Mouse (Mus musculus): ENCODE measurements around the gene Ppp1r32. TPM values are rescaled to one million over a fixed set of nuclear protein-coding genes. Genes with fewer than 3 reads are reported as not detected.

Gene Ppp1r32
- total and polyA plus RNA-seq, 2 experiments, result 0.09 TPM; not detected in 1

DNA sequence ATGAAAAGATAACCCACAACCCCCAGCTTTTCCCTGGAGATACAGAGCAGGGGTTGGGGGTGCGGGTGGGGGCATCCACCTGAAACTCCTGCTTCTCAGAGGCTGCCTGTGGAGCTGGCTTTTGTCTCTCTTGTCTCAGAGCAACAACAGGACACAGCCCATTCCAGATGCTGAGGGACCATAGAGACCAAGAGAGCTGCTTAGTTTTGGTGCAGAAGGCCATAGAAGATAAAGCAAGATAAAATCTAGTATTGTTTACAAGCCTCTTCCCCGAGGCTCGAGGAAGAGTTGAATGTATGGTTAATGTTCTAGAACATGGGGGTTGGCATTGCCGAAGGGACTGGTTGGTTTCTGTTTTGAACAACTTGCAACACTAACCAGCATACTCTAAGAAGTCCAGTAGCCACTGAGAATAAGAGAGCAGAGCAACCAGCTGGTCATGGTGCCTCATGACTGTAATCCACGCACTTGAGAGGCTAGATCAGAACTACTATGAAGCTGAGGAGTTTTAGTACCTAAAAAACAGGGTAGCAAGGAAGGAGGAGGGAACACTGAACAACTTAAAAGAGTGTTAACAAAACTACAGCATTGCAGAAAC is 40.9 kb upstream of the Ppp1r32 start:
- no peak for TF ChIP-seq CTCF (IDR thresholded peaks at IDR 0.05; ENCODE audit: low read depth, low read length)
- no peak for TF ChIP-seq POLR2A (IDR thresholded peaks at IDR 0.05; ENCODE audit: extremely low read depth, insufficient read depth, low read length)
- Histone ChIP-seq H3K27me3 (ENCODE audit: control insufficient read depth, insufficient read depth, low read length) (no peaks in the 10 kb centered on the region), H3K4me3 (ENCODE audit: insufficient read depth, low read depth, low read length) (no peak overlapping the region), H3K36me3 (ENCODE audit: control insufficient read depth, insufficient read depth, low read length) (peaks cover 10% of the 10 kb centered on the region), H3K27ac (replicated peaks; ENCODE audit: insufficient read depth, low read depth, low read length) (no peak overlapping the region), H3K4me1 (ENCODE audit: control insufficient read depth, insufficient read depth, low read length) (peaks cover 6% of the 10 kb centered on the region; the same call in 1 of the 2 replicates), H3K79me2 (ENCODE audit: control insufficient read depth, insufficient read depth, low read length) (peaks cover 20% of the 10 kb centered on the region), H3K9ac (ENCODE audit: low read depth, low read length) (no peak overlapping the region)
- 52% methylated on average over 5 of the region's 5 CpGs for WGBS
- DNase-seq (ENCODE audit: extremely low read depth, low read depth, low spot score), result no peak

DNA sequence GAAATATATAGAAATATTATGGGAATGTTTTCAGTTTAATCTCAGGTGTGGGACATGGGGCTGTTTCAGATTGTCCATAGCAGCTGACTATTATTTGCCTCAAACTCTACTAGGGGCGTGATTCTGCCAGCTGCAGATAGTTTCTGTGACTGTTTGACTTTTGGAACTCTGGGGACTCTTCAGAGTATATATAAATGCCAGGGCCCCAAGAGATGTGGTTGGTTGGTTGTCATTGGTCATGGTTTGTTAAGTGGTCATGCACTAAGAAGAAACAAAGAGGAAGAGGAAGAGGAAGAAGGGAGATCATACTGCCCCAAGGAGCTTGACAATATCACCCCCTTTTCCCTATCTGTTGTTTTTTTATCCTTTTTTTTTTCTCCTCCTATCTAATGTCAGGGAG is 39.2 kb upstream of the Ppp1r32 start:
- 55% methylated on average over 1 of the region's 1 CpGs for whole genome bisulfite sequencing
- Histone ChIP-seq H3K4me1 (ENCODE audit: control insufficient read depth, insufficient read depth, low read length) (peaks cover 6% of the 10 kb centered on the region; the same call in 1 of the 2 replicates), H3K9ac (ENCODE audit: low read depth, low read length) (no peak overlapping the region), H3K27me3 (ENCODE audit: control insufficient read depth, insufficient read depth, low read length) (no peaks in the 10 kb centered on the region), H3K27ac (replicated peaks; ENCODE audit: insufficient read depth, low read depth, low read length) (no peak overlapping the region), H3K79me2 (ENCODE audit: control insufficient read depth, insufficient read depth, low read length) (peaks cover 16% of the 10 kb centered on the region), H3K36me3 (ENCODE audit: control insufficient read depth, insufficient read depth, low read length) (peaks cover 12% of the 10 kb centered on the region), H3K4me3 (ENCODE audit: insufficient read depth, low read depth, low read length) (no peak overlapping the region)
- TF ChIP-seq CTCF (IDR thresholded peaks at IDR 0.05; ENCODE audit: low read depth, low read length) (no peak), POLR2A (IDR thresholded peaks at IDR 0.05; ENCODE audit: extremely low read depth, insufficient read depth, low read length) (no peak)
- no peak for DNase-seq (ENCODE audit: extremely low read depth, low read depth, low spot score)

DNA sequence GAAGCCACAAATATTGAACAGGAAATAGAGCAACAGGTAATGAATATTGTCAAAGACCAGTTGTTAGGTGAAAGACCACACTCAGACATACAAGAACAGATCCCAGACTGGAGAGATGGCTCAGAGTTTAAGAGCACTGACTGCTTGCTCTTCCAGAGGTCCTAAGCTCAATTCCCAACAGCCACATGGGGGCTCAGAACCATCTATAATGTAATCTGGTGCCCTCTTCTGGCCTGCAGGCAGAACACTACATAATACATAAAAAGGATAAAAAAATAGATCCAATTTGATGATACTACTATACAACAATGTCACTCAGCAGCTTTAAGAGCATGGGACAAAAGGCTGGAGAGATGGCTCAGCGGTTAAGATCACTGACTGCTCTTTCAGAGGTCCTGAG is 37.6 kb upstream of the Ppp1r32 start:
- TF ChIP-seq CTCF (IDR thresholded peaks at IDR 0.05; ENCODE audit: low read depth, low read length) (no peak), POLR2A (IDR thresholded peaks at IDR 0.05; ENCODE audit: extremely low read depth, insufficient read depth, low read length) (no peak)
- Histone ChIP-seq H3K4me1 (ENCODE audit: control insufficient read depth, insufficient read depth, low read length) (no peaks in the 10 kb centered on the region; the same call in 1 of the 2 replicates), H3K27me3 (ENCODE audit: control insufficient read depth, insufficient read depth, low read length) (no peaks in the 10 kb centered on the region), H3K79me2 (ENCODE audit: control insufficient read depth, insufficient read depth, low read length) (peaks cover 10% of the 10 kb centered on the region), H3K9ac (ENCODE audit: low read depth, low read length) (no peak overlapping the region), H3K27ac (replicated peaks; ENCODE audit: insufficient read depth, low read depth, low read length) (no peak overlapping the region), H3K36me3 (ENCODE audit: control insufficient read depth, insufficient read depth, low read length) (peaks cover 21% of the 10 kb centered on the region), H3K4me3 (ENCODE audit: insufficient read depth, low read depth, low read length) (no peak overlapping the region)
- no peak for DNase-seq (ENCODE audit: extremely low read depth, low read depth, low spot score)
- 54% methylated on average over 1 of the region's 1 CpGs for WGBS

DNA sequence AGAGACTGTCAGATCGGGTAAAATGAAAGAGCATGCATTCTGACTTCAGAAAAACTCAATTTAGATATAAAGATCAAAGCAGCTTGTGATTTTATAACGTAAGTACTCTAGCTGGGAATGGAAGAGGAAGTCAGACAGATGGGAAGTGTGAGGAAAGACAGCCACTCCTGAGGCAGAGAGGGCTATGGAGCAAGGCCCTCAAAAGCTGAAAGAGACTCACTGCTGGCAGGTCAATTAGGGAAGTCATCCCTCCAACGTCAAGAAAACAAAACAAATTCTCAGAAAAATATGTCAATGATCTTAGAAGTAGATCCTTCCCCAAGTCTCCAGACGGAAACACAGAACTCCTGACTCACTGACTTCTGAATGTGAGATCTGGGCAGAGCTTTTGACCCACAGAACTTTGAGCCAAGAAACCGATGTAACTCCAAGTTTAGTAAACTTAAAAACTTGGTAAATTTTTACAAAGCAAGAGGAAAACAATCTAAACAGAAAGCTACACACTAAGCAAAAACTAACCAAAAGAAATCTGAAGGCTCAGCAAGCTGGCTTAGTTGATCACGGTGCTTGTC is 28.1 kb upstream of the Ppp1r32 start:
- DNase-seq (ENCODE audit: extremely low read depth, low read depth, low spot score), result peak; percentile 28
- H3K27ac ChIP-seq (replicated peaks; ENCODE audit: insufficient read depth, low read depth, low read length), result no peak overlapping the region
- peaks cover 42% of the 10 kb centered on the region for H3K36me3 ChIP-seq (ENCODE audit: control insufficient read depth, insufficient read depth, low read length)
- no peak overlapping the region for H3K4me3 ChIP-seq (ENCODE audit: insufficient read depth, low read depth, low read length)
- TF ChIP-seq POLR2A (IDR thresholded peaks at IDR 0.05; ENCODE audit: extremely low read depth, insufficient read depth, low read length) (no peak), CTCF (IDR thresholded peaks at IDR 0.05; ENCODE audit: low read depth, low read length) (no peak)
- no peak overlapping the region for H3K9ac ChIP-seq (ENCODE audit: low read depth, low read length)
- WGBS, result 60% methylated on average over 6 of the region's 6 CpGs
- H3K4me1 ChIP-seq (ENCODE audit: control insufficient read depth, insufficient read depth, low read length), result no peaks in the 10 kb centered on the region
- H3K79me2 ChIP-seq (ENCODE audit: control insufficient read depth, insufficient read depth, low read length), result no peaks in the 10 kb centered on the region; the same call in 1 of the 2 replicates
- no peaks in the 10 kb centered on the region for H3K27me3 ChIP-seq (ENCODE audit: control insufficient read depth, insufficient read depth, low read length)

DNA sequence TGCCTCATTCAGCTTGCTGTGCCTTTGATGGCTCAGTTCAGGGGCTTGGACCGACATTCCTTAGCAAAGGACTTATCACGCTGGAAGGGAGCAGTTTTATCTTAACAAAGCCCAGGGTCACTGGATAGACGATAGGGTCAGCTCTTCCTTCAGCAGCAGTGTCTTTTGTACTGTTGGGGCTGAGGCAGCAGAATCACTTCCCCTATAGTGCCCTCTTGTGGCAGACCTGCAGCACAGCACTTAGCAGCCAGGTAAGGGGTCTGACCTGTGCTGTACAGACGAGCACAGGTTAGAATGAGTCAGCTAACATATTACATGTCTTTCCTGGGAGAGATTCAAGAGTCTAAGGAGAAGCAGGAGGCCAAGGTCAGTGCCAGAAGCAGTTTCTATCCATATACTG is 19.8 kb upstream of the Ppp1r32 start:
- Histone ChIP-seq H3K4me1 (ENCODE audit: control insufficient read depth, insufficient read depth, low read length) (no peaks in the 10 kb centered on the region), H3K27me3 (ENCODE audit: control insufficient read depth, insufficient read depth, low read length) (no peaks in the 10 kb centered on the region), H3K4me3 (ENCODE audit: insufficient read depth, low read depth, low read length) (no peak overlapping the region), H3K9ac (ENCODE audit: low read depth, low read length) (no peak overlapping the region), H3K79me2 (ENCODE audit: control insufficient read depth, insufficient read depth, low read length) (no peaks in the 10 kb centered on the region), H3K27ac (replicated peaks; ENCODE audit: insufficient read depth, low read depth, low read length) (no peak overlapping the region), H3K36me3 (ENCODE audit: control insufficient read depth, insufficient read depth, low read length) (peaks cover 46% of the 10 kb centered on the region)
- 21% methylated on average over 4 of the region's 4 CpGs for WGBS
- TF ChIP-seq CTCF (IDR thresholded peaks at IDR 0.05; ENCODE audit: low read depth, low read length) (peak; percentile 92), POLR2A (IDR thresholded peaks at IDR 0.05; ENCODE audit: extremely low read depth, insufficient read depth, low read length) (no peak)
- DNase-seq (ENCODE audit: extremely low read depth, low read depth, low spot score), result peak; percentile 20

DNA sequence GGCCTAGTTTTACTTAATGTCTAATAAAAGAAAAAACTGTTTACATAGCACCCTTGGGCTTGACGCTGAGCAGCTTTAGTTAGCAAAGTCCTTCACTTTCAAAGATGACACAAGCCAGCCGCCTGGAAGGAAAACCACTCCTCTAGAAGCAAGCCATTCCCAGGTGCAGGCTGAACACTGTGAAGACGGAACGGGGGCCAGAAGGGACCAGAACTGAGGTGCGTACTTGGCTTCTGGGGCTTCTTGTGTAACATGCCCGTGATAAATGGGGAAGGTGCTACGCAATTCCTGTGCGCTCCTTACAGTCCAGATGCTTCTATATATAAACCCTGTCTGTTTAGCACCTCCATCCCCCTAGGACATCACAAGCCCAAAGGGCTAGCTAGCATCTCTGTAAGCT is 17.9 kb upstream of the Ppp1r32 start:
- TF ChIP-seq POLR2A (IDR thresholded peaks at IDR 0.05; ENCODE audit: extremely low read depth, insufficient read depth, low read length) (no peak), CTCF (IDR thresholded peaks at IDR 0.05; ENCODE audit: low read depth, low read length) (no peak)
- H3K4me1 ChIP-seq (ENCODE audit: control insufficient read depth, insufficient read depth, low read length), result no peaks in the 10 kb centered on the region
- H3K27ac ChIP-seq (replicated peaks; ENCODE audit: insufficient read depth, low read depth, low read length), result no peak overlapping the region
- WGBS, result 96% methylated on average over 8 of the region's 8 CpGs
- H3K4me3 ChIP-seq (ENCODE audit: insufficient read depth, low read depth, low read length), result no peak overlapping the region
- H3K9ac ChIP-seq (ENCODE audit: low read depth, low read length), result no peak overlapping the region
- peaks cover 36% of the 10 kb centered on the region for H3K36me3 ChIP-seq (ENCODE audit: control insufficient read depth, insufficient read depth, low read length)
- H3K27me3 ChIP-seq (ENCODE audit: control insufficient read depth, insufficient read depth, low read length), result no peaks in the 10 kb centered on the region
- DNase-seq (ENCODE audit: extremely low read depth, low read depth, low spot score), result no peak
- no peaks in the 10 kb centered on the region for H3K79me2 ChIP-seq (ENCODE audit: control insufficient read depth, insufficient read depth, low read length)

Data from liver, adult 2 months (tissue).